Mouse (Mus musculus) bone marrow, adult 2 months (tissue): ENCODE measurements around the gene Jade2.

Source experiments
- CTCF ChIP-seq: fragments of 200-500 bp; IDR thresholded peaks from 2 replicates; pipeline ENCODE4 v1.5.1; 2011; ENCODE audit warnings: low read length, control low read depth; ENCODE audit not compliant: control insufficient read depth, insufficient read depth
- POLR2A ChIP-seq: fragments of 200-500 bp; IDR thresholded peaks from 2 replicates; pipeline ENCODE4 v1.6.1; 2011; ENCODE audit warnings: low read depth, mild to moderate bottlenecking, control low read depth, low read length, borderline replicate concordance; ENCODE audit not compliant: control insufficient read depth

- no peak for TF ChIP-seq CTCF
- TF ChIP-seq POLR2A: no peak
Measured at GRCm38 (mm10) chr11:51860666-51861065, 3.2 kb upstream of the Jade2 start.
